Mouse (Mus musculus): ENCODE results near the gene Zc3h13. TPM values are rescaled to one million over a fixed set of nuclear protein-coding genes. Genes with fewer than 3 reads are reported as not detected.

Gene Zc3h13
- polyA plus RNA-seq, 1 experiment from 2014 or later: 34.6 TPM

GRCm38 (mm10) chr14:75351626-75352025, 67.5 kb downstream of the Zc3h13 start:
- no peak for ATAC-seq (ENCODE audit: low FRiP score)
- Histone ChIP-seq H3K4me1 (replicated peaks; ENCODE audit: control insufficient read depth, insufficient read depth, low read length) (no peaks in the 10 kb centered on the region), H3K9me3 (ENCODE audit: control insufficient read depth, low read length) (no peaks in the 10 kb centered on the region), H3K27me3 (ENCODE audit: control insufficient read depth, insufficient read depth, low read length) (no peaks in the 10 kb centered on the region), H3K4me3 (replicated peaks; ENCODE audit: low read length) (no peak overlapping the region), H3K36me3 (replicated peaks; ENCODE audit: control insufficient read depth, insufficient read depth) (no peaks in the 10 kb centered on the region), H3K27ac (no peak overlapping the region), H3K4me2 (replicated peaks) (no peak overlapping the region), H3K9ac (no peak overlapping the region)
- 66% methylated on average over 4 of the region's 4 CpGs for WGBS
- no peak for DNase-seq (ENCODE audit: low spot score)

GRCm38 (mm10) chr14:75363316-75363715, 79.1 kb downstream of the Zc3h13 start:
- ATAC-seq (ENCODE audit: low FRiP score): no peak
- Histone ChIP-seq H3K27ac (no peak overlapping the region), H3K36me3 (replicated peaks; ENCODE audit: control insufficient read depth, insufficient read depth) (no peaks in the 10 kb centered on the region), H3K4me3 (replicated peaks; ENCODE audit: low read length) (no peak overlapping the region), H3K4me1 (replicated peaks; ENCODE audit: control insufficient read depth, insufficient read depth, low read length) (no peaks in the 10 kb centered on the region), H3K4me2 (replicated peaks) (no peak overlapping the region), H3K27me3 (ENCODE audit: control insufficient read depth, insufficient read depth, low read length) (no peaks in the 10 kb centered on the region), H3K9ac (no peak overlapping the region), H3K9me3 (ENCODE audit: control insufficient read depth, low read length) (no peaks in the 10 kb centered on the region)
- 39% methylated on average over 6 of the region's 6 CpGs for WGBS
- DNase-seq (ENCODE audit: low spot score): no peak

GRCm38 (mm10) chr14:75365301-75366035, 81.3 kb downstream of the Zc3h13 start:
- no peak for DNase-seq (ENCODE audit: low spot score)

GRCm38 (mm10) chr14:75366741-75367140, 82.6 kb downstream of the Zc3h13 start:
- H3K9me3 ChIP-seq (ENCODE audit: control insufficient read depth, low read length): no peaks in the 10 kb centered on the region
- H3K4me3 ChIP-seq (replicated peaks; ENCODE audit: low read length): no peak overlapping the region
- no peak for ATAC-seq (ENCODE audit: low FRiP score)
- H3K27ac ChIP-seq: no peak overlapping the region
- WGBS: 31% methylated on average over 11 of the region's 11 CpGs
- no peak overlapping the region for H3K4me2 ChIP-seq (replicated peaks)
- no peaks in the 10 kb centered on the region for H3K4me1 ChIP-seq (replicated peaks; ENCODE audit: control insufficient read depth, insufficient read depth, low read length)
- H3K9ac ChIP-seq: no peak overlapping the region
- H3K27me3 ChIP-seq (ENCODE audit: control insufficient read depth, insufficient read depth, low read length): no peaks in the 10 kb centered on the region
- DNase-seq (ENCODE audit: low spot score): peak; percentile 47
- no peaks in the 10 kb centered on the region for H3K36me3 ChIP-seq (replicated peaks; ENCODE audit: control insufficient read depth, insufficient read depth)

More at GRCm38 (mm10) chr14:75365301-75366035, 81.3 kb downstream of the Zc3h13 start:
- no peak overlapping the region for H3K9ac ChIP-seq
- H3K4me2 ChIP-seq (replicated peaks): no peak overlapping the region
- H3K9me3 ChIP-seq (ENCODE audit: control insufficient read depth, low read length): no peaks in the 10 kb centered on the region
- no peaks in the 10 kb centered on the region for H3K4me1 ChIP-seq (replicated peaks; ENCODE audit: control insufficient read depth, insufficient read depth, low read length)
- H3K27ac ChIP-seq: no peak overlapping the region
- no peaks in the 10 kb centered on the region for H3K27me3 ChIP-seq (ENCODE audit: control insufficient read depth, insufficient read depth, low read length)
- no peak for ATAC-seq (ENCODE audit: low FRiP score)
- no peak overlapping the region for H3K4me3 ChIP-seq (replicated peaks; ENCODE audit: low read length)
- 89% methylated on average over 9 of the region's 9 CpGs for WGBS
- H3K36me3 ChIP-seq (replicated peaks; ENCODE audit: control insufficient read depth, insufficient read depth): no peaks in the 10 kb centered on the region

GRCm38 (mm10) chr14:75367503-75367902, 83.3 kb downstream of the Zc3h13 start:
- no peaks in the 10 kb centered on the region for H3K36me3 ChIP-seq (replicated peaks; ENCODE audit: control insufficient read depth, insufficient read depth)
- H3K4me1 ChIP-seq (replicated peaks; ENCODE audit: control insufficient read depth, insufficient read depth, low read length): no peaks in the 10 kb centered on the region
- WGBS: 38% methylated on average over 3 of the region's 3 CpGs

GRCm38 (mm10) chr14:75369880-75370279, 85.7 kb downstream of the Zc3h13 start:
- Histone ChIP-seq H3K27me3 (ENCODE audit: control insufficient read depth, insufficient read depth, low read length) (no peaks in the 10 kb centered on the region), H3K36me3 (replicated peaks; ENCODE audit: control insufficient read depth, insufficient read depth) (no peaks in the 10 kb centered on the region), H3K9ac (no peak overlapping the region), H3K27ac (no peak overlapping the region), H3K4me2 (replicated peaks) (no peak overlapping the region), H3K4me3 (replicated peaks; ENCODE audit: low read length) (no peak overlapping the region), H3K4me1 (replicated peaks; ENCODE audit: control insufficient read depth, insufficient read depth, low read length) (no peaks in the 10 kb centered on the region), H3K9me3 (ENCODE audit: control insufficient read depth, low read length) (no peaks in the 10 kb centered on the region)
- ATAC-seq (ENCODE audit: low FRiP score): no peak
- DNase-seq (ENCODE audit: low spot score): no peak
- 42% methylated on average over 5 of the region's 5 CpGs for WGBS

More at GRCm38 (mm10) chr14:75367503-75367902, 83.3 kb downstream of the Zc3h13 start:
- Histone ChIP-seq H3K4me3 (replicated peaks; ENCODE audit: low read length) (no peak overlapping the region), H3K27me3 (ENCODE audit: control insufficient read depth, insufficient read depth, low read length) (no peaks in the 10 kb centered on the region), H3K9ac (no peak overlapping the region), H3K9me3 (ENCODE audit: control insufficient read depth, low read length) (no peaks in the 10 kb centered on the region), H3K27ac (no peak overlapping the region), H3K4me2 (replicated peaks) (no peak overlapping the region)
- ATAC-seq (ENCODE audit: low FRiP score) (no peak), DNase-seq (ENCODE audit: low spot score) (no peak)

- Histone ChIP-seq H3K4me3 (replicated peaks; ENCODE audit: low read length) (no peak overlapping the region), H3K9ac (no peak overlapping the region), H3K27ac (no peak overlapping the region), H3K9me3 (ENCODE audit: control insufficient read depth, low read length) (no peaks in the 10 kb centered on the region), H3K4me1 (replicated peaks; ENCODE audit: control insufficient read depth, insufficient read depth, low read length) (no peaks in the 10 kb centered on the region), H3K27me3 (ENCODE audit: control insufficient read depth, insufficient read depth, low read length) (no peaks in the 10 kb centered on the region), H3K4me2 (replicated peaks) (no peak overlapping the region), H3K36me3 (replicated peaks; ENCODE audit: control insufficient read depth, insufficient read depth) (no peaks in the 10 kb centered on the region)
- DNase-seq (ENCODE audit: low spot score) (no peak), ATAC-seq (ENCODE audit: low FRiP score) (peak; percentile 24; the same call in 1 of the 2 replicates)
- WGBS: 60% methylated on average over 11 of the region's 11 CpGs
These were observed 90.9 kb downstream of the Zc3h13 start for GRCm38 (mm10) chr14:75375006-75375598.

GRCm38 (mm10) chr14:75376256-75376655, 92.1 kb downstream of the Zc3h13 start:
- Histone ChIP-seq H3K4me3 (replicated peaks; ENCODE audit: low read length) (no peak overlapping the region), H3K27ac (no peak overlapping the region), H3K4me2 (replicated peaks) (no peak overlapping the region), H3K9me3 (ENCODE audit: control insufficient read depth, low read length) (no peaks in the 10 kb centered on the region), H3K27me3 (ENCODE audit: control insufficient read depth, insufficient read depth, low read length) (no peaks in the 10 kb centered on the region), H3K9ac (no peak overlapping the region), H3K36me3 (replicated peaks; ENCODE audit: control insufficient read depth, insufficient read depth) (no peaks in the 10 kb centered on the region), H3K4me1 (replicated peaks; ENCODE audit: control insufficient read depth, insufficient read depth, low read length) (no peaks in the 10 kb centered on the region)
- ATAC-seq (ENCODE audit: low FRiP score) (no peak), DNase-seq (ENCODE audit: low spot score) (no peak)
- WGBS: 46% methylated on average over 2 of the region's 2 CpGs

- H3K27me3 ChIP-seq (ENCODE audit: control insufficient read depth, insufficient read depth, low read length): no peaks in the 10 kb centered on the region
- H3K4me1 ChIP-seq (replicated peaks; ENCODE audit: control insufficient read depth, insufficient read depth, low read length): no peaks in the 10 kb centered on the region
- no peak for ATAC-seq (ENCODE audit: low FRiP score)
- H3K4me3 ChIP-seq (replicated peaks; ENCODE audit: low read length): no peak overlapping the region
- WGBS: 46% methylated on average over 7 of the region's 7 CpGs
- H3K9ac ChIP-seq: no peak overlapping the region
- no peaks in the 10 kb centered on the region for H3K36me3 ChIP-seq (replicated peaks; ENCODE audit: control insufficient read depth, insufficient read depth)
- no peaks in the 10 kb centered on the region for H3K9me3 ChIP-seq (ENCODE audit: control insufficient read depth, low read length)
- H3K4me2 ChIP-seq (replicated peaks): no peak overlapping the region
- H3K27ac ChIP-seq: no peak overlapping the region
- DNase-seq (ENCODE audit: low spot score): no peak
These were observed 93.4 kb downstream of the Zc3h13 start for GRCm38 (mm10) chr14:75377612-75378011.

Measured in hindbrain, embryonic 14.5 days (tissue).